Mouse (Mus musculus) retina, postnatal 1 day (tissue): ENCODE results near the gene Sspn.

ENCODE experiments used
- DNase-seq: peaks from one replicate; pipeline ENCODE4 v3.0.0-alpha.2; 2012

The Sspn gene

GRCm38 (mm10) chr6:145977344-145977743 lies 45.9 kb downstream of the Sspn start:
- DNase-seq, result no peak

GRCm38 (mm10) chr6:145977771-145978450 lies 46.5 kb downstream of the Sspn start:
- no peak for DNase-seq

GRCm38 (mm10) chr6:145981074-145981473 lies 49.6 kb downstream of the Sspn start:
- DNase-seq, result no peak

GRCm38 (mm10) chr6:145982335-145982734 lies 50.9 kb downstream of the Sspn start:
- no peak for DNase-seq

- DNase-seq, result no peak
Measured at GRCm38 (mm10) chr6:145990578-145990977, 59.1 kb downstream of the Sspn start.

DNA sequence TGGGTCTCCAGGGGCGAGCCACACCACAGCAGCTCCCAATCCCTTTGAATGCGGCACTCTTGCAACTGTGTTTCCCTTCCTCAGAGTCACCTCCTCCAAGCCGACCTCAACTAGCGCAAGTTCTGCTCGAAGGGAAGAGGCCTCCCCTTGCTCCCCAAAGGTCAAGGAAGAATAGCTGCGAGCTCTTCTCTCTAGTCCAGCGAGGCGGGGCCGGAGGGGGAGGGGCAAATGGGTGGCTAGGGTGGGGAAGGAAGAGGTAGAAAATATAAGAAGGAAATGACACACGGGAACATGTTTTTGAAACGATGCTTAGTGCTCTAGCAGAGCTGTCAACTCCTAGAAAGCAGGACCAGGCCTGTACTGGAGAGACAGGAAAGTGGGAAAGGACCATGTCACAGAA lies 61.1 kb downstream of the Sspn start:
- no peak for DNase-seq

DNA sequence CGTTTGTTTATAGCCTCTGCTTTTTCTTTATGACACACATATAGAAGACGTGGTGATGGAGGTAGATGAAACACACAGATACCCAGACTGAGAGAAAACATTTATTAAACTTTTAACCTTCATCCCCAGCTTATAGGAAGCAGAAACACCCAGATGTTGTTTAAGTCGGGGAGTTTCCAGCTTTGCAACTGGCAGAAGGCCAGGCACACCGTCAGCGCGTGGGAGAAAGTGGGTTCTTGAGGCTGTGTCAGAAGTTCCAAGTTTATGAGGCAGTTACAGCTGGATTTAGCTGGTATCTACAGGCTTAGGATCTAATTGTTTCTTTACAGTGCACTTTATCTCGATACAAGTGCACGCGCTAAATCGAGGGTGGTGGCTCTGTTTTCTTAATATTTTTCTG lies 61.5 kb downstream of the Sspn start:
- no peak for DNase-seq

DNA sequence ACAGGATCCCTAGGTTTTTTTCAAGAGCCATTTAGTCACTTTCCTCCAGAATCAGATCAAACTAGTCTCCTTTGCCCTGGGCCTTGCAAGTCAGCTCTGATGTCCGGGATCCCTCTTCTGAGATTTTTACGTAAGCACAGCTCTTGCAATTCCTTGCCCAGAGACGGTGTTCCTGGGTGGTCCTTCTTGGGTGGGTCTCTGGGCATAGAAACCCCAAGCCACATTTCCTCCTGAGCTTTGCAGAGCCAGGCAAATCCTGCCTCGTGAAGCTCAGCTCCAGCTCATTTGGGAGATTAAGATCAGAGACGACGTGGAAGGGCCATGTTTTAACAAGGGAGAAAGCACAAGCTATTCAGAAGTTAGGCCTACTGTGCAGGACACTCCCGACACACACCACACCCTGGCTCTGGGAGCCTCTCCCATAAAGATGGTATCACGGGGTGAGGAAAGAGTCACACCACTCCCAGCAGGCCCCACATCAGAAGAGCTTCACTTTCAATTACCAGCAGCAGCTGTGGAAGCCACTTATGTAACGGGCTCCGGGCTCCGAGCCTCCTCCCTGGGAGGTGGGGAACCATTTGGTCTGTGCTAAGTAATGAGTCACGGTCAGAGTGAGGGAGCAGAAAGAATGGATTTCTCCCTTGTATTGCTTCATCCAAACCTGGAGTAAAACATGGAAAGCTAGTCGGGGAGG lies 67.0 kb downstream of the Sspn start:
- DNase-seq, result peak; percentile 74

DNA sequence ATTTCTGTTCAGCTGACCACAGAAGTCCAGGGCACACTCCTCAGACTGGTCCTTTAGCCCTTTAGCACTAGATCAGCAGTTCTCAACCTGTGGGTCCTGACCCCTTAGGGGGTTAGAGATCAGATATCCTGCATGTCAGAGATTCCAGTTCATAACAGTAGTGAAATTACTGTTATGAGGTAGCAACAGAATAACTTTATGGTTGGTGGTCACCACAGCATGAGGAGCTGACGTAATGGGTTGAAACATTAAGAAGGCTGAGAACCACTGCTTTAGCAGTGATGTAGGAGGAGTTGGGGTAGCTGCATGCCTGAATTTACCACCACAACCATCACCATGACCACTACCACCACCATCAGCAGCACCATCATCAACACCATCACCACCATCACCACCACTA lies 69.3 kb downstream of the Sspn start:
- no peak for DNase-seq

DNA sequence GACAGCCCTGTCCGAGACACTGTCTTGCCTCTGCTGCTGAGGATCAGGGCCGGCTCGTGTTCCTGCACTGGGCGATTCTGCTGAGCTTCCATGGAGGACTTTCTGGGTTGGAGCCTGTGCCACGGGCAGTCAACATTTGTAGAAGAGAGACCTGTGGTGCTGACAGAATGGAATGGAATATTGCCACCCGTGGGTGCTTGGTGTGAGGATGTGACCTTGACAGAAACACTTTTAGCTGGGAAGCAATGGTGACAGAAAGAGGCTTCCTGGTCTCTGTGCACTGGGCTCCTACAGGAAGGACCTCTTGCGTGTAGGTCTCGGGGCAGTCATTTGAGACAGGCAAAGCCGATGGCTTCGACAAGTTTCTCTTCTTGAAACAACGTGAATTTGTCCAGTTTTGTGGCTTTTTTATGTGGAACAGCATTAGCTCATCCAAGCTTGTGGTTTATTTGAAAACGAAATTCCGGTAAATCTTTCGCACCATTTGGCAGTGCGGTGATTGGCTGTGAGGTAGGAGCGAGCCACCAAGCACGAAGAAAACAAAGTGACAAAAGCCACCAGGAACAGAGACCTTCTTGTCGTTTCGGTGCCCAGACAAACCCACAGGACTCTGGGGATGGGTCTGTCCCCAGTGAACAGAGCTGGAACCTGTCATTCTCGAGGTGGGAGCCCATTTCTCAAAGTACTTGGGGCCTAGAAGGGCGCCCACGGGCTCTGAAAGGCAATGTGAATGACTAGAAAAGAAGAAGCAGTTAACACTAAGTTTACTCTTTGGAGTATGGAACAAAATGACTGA lies 70.2 kb downstream of the Sspn start:
- no peak for DNase-seq

DNA sequence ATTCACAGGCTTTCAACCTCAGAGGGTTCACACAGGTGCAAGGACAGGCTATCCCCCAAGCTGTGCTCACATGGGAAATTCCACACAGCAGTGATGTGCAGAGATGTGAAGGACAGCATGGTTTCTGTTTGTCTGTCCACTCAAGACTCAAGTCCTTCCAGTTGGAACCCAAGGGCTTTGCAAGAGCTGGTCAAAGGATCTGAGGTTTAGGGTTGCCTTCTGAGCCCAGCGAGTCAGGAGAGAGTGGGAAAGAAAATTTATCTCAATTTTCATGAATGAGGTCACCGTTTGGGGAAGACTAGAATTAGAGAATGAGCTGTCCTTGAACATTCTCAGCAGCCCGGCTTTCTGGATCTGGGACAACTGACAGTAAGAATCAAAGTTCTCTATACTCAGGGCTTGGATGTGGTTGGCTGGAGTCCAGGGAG lies 72.7 kb downstream of the Sspn start:
- no peak for DNase-seq

DNA sequence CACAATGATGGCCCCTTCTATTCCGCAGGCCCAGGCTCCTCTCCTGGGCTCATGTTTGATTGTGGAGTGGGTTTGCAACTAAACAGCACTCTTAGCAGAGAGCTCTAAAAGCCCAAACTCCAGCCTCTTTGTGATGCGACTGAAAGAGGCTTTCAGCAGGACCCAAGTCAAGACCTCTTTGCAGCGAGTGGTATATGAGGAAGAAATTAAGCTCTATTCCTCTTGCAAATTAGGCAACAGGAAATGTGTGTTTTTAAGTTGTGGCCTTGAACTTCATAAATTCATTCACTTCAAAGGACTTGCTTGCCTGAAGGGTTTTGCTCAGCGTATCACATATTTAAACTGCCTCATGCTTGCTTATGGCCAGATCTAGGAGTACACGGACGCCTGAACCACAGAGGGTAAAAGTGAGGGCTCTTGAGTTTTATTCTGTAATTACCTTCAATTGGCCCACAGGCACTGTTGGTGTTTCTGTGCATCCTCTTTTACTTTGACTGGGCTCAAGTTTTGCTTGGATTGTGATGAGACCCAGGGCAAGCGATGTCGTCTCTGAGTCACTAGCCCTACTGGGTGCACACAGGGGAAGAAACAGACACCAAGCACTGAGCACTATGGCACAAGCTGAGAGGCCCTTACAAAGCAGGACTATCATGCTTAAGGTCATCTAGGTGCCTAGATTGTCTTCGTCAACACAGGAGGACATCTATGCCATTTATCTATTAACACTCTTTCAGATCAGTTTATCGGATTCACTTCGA lies 73.9 kb downstream of the Sspn start:
- DNase-seq, result no peak

- DNase-seq, result no peak
Measured at GRCm38 (mm10) chr6:146005935-146006564, 74.6 kb downstream of the Sspn start.

GRCm38 (mm10) chr6:146006753-146007152 lies 75.3 kb downstream of the Sspn start:
- peak; percentile 17 for DNase-seq

- DNase-seq, result peak; percentile 73
Measured at GRCm38 (mm10) chr6:146008450-146008981, 77.1 kb downstream of the Sspn start.

GRCm38 (mm10) chr6:146009163-146009915 lies 77.9 kb downstream of the Sspn start:
- DNase-seq, result peak; percentile 45

GRCm38 (mm10) chr6:146010093-146010764 lies 78.8 kb downstream of the Sspn start:
- peak; percentile 30 for DNase-seq

- no peak for DNase-seq
Measured at GRCm38 (mm10) chr6:146014312-146014711, 82.9 kb downstream of the Sspn start.
